Mouse (Mus musculus): ENCODE data around the gene Higd1a. TPM values are rescaled to one million over a fixed set of nuclear protein-coding genes. Genes with fewer than 3 reads are reported as not detected.

Higd1a gene
- polyA plus RNA-seq, 1 experiment from 2014 or later: 163 TPM

- H3K27me3 ChIP-seq (ENCODE audit: insufficient read depth, low read length): no peaks in the 10 kb centered on the region
- no peak overlapping the region for H3K27ac ChIP-seq (ENCODE audit: low read depth)
- WGBS: 55% methylated on average over 9 of the region's 9 CpGs
- H3K4me2 ChIP-seq: no peak overlapping the region
- H3K4me1 ChIP-seq (ENCODE audit: insufficient read depth): no peaks in the 10 kb centered on the region
- no peaks in the 10 kb centered on the region for H3K36me3 ChIP-seq (ENCODE audit: insufficient read depth)
- TF ChIP-seq CTCF (IDR thresholded peaks at IDR 0.05; ENCODE audit: low read depth): no peak
- no peak for ATAC-seq (ENCODE audit: insufficient read depth)
- no peak overlapping the region for H3K4me3 ChIP-seq (ENCODE audit: low read depth, low read length)
- DNase-seq: no peak
- no peaks in the 10 kb centered on the region for H3K9me3 ChIP-seq (ENCODE audit: low read depth, low read length)
- no peak overlapping the region for H3K9ac ChIP-seq
Measured at GRCm38 (mm10) chr9:121819073-121819770, 38.9 kb downstream of the Higd1a start.

GRCm38 (mm10) chr9:121815183-121815582 is 43.0 kb downstream of the Higd1a start:
- no peak for TF ChIP-seq CTCF (IDR thresholded peaks at IDR 0.05; ENCODE audit: low read depth)
- H3K9me3 ChIP-seq (ENCODE audit: low read depth, low read length): no peaks in the 10 kb centered on the region
- no peak overlapping the region for H3K4me3 ChIP-seq (ENCODE audit: low read depth, low read length)
- H3K27ac ChIP-seq (ENCODE audit: low read depth): no peak overlapping the region
- 53% methylated on average over 6 of the region's 6 CpGs for WGBS
- DNase-seq (no peak), ATAC-seq (ENCODE audit: insufficient read depth) (no peak)
- H3K27me3 ChIP-seq (ENCODE audit: insufficient read depth, low read length): no peaks in the 10 kb centered on the region
- peaks cover under 1% of the 10 kb centered on the region; the same call in 1 of the 2 replicates for H3K4me1 ChIP-seq (ENCODE audit: insufficient read depth)
- H3K9ac ChIP-seq: no peak overlapping the region
- H3K4me2 ChIP-seq: no peak overlapping the region
- H3K36me3 ChIP-seq (ENCODE audit: insufficient read depth): no peaks in the 10 kb centered on the region

GRCm38 (mm10) chr9:121810081-121810821 is 47.9 kb downstream of the Higd1a start:
- no peaks in the 10 kb centered on the region for H3K36me3 ChIP-seq (ENCODE audit: insufficient read depth)
- H3K9me3 ChIP-seq (ENCODE audit: low read depth, low read length): no peaks in the 10 kb centered on the region
- no peak overlapping the region for H3K4me3 ChIP-seq (ENCODE audit: low read depth, low read length)
- H3K9ac ChIP-seq: no peak overlapping the region
- ATAC-seq (ENCODE audit: insufficient read depth) (no peak), DNase-seq (no peak)
- H3K27me3 ChIP-seq (ENCODE audit: insufficient read depth, low read length): no peaks in the 10 kb centered on the region
- H3K4me1 ChIP-seq (ENCODE audit: insufficient read depth): peaks cover 3% of the 10 kb centered on the region; the same call in 1 of the 2 replicates
- no peak overlapping the region for H3K27ac ChIP-seq (ENCODE audit: low read depth)
- no peak for TF ChIP-seq CTCF (IDR thresholded peaks at IDR 0.05; ENCODE audit: low read depth)
- 0 out of 2 replicates have a peak overlapping the region, but pooled peaks have one; percentile 12 for H3K4me2 ChIP-seq
- WGBS: 31% methylated on average over 15 of the region's 15 CpGs

- 66% methylated on average over 3 of the region's 3 CpGs for WGBS
- Histone ChIP-seq H3K9ac (no peak overlapping the region), H3K4me3 (ENCODE audit: low read depth, low read length) (no peak overlapping the region), H3K4me1 (ENCODE audit: insufficient read depth) (peaks cover 3% of the 10 kb centered on the region; the same call in 1 of the 2 replicates), H3K9me3 (ENCODE audit: low read depth, low read length) (no peaks in the 10 kb centered on the region), H3K27ac (ENCODE audit: low read depth) (no peak overlapping the region), H3K27me3 (ENCODE audit: insufficient read depth, low read length) (no peaks in the 10 kb centered on the region), H3K36me3 (ENCODE audit: insufficient read depth) (no peaks in the 10 kb centered on the region), H3K4me2 (no peak overlapping the region)
- TF ChIP-seq CTCF (IDR thresholded peaks at IDR 0.05; ENCODE audit: low read depth): no peak
- DNase-seq (no peak), ATAC-seq (ENCODE audit: insufficient read depth) (no peak)
Measured at GRCm38 (mm10) chr9:121808511-121808910, 49.7 kb downstream of the Higd1a start.

- ATAC-seq (ENCODE audit: insufficient read depth) (no peak), DNase-seq (no peak)
- Histone ChIP-seq H3K9me3 (ENCODE audit: low read depth, low read length) (no peaks in the 10 kb centered on the region), H3K27me3 (ENCODE audit: insufficient read depth, low read length) (no peaks in the 10 kb centered on the region), H3K27ac (ENCODE audit: low read depth) (no peak overlapping the region), H3K36me3 (ENCODE audit: insufficient read depth) (no peaks in the 10 kb centered on the region), H3K4me2 (no peak overlapping the region), H3K9ac (no peak overlapping the region), H3K4me1 (ENCODE audit: insufficient read depth) (peaks cover 3% of the 10 kb centered on the region; the same call in 1 of the 2 replicates), H3K4me3 (ENCODE audit: low read depth, low read length) (no peak overlapping the region)
- WGBS: 51% methylated on average over 7 of the region's 7 CpGs
- TF ChIP-seq CTCF (IDR thresholded peaks at IDR 0.05; ENCODE audit: low read depth): no peak
Measured at GRCm38 (mm10) chr9:121807947-121808346, 50.2 kb downstream of the Higd1a start.

GRCm38 (mm10) chr9:121807546-121807945 is 50.6 kb downstream of the Higd1a start:
- no peak overlapping the region for H3K4me3 ChIP-seq (ENCODE audit: low read depth, low read length)
- no peak overlapping the region for H3K4me2 ChIP-seq
- no peaks in the 10 kb centered on the region for H3K36me3 ChIP-seq (ENCODE audit: insufficient read depth)
- ATAC-seq (ENCODE audit: insufficient read depth): no peak
- no peak overlapping the region for H3K27ac ChIP-seq (ENCODE audit: low read depth)
- no peaks in the 10 kb centered on the region for H3K27me3 ChIP-seq (ENCODE audit: insufficient read depth, low read length)
- 58% methylated on average over 1 of the region's 1 CpGs for WGBS
- no peak for TF ChIP-seq CTCF (IDR thresholded peaks at IDR 0.05; ENCODE audit: low read depth)
- no peak for DNase-seq
- H3K9me3 ChIP-seq (ENCODE audit: low read depth, low read length): no peaks in the 10 kb centered on the region
- H3K4me1 ChIP-seq (ENCODE audit: insufficient read depth): peaks cover 3% of the 10 kb centered on the region; the same call in 1 of the 2 replicates
- H3K9ac ChIP-seq: no peak overlapping the region

- H3K4me3 ChIP-seq (ENCODE audit: low read depth, low read length): no peak overlapping the region
- no peak for TF ChIP-seq CTCF (IDR thresholded peaks at IDR 0.05; ENCODE audit: low read depth)
- H3K27me3 ChIP-seq (ENCODE audit: insufficient read depth, low read length): no peaks in the 10 kb centered on the region
- no peaks in the 10 kb centered on the region for H3K4me1 ChIP-seq (ENCODE audit: insufficient read depth)
- no peak overlapping the region for H3K4me2 ChIP-seq
- H3K9me3 ChIP-seq (ENCODE audit: low read depth, low read length): no peaks in the 10 kb centered on the region
- ATAC-seq (ENCODE audit: insufficient read depth) (no peak), DNase-seq (no peak)
- no peaks in the 10 kb centered on the region for H3K36me3 ChIP-seq (ENCODE audit: insufficient read depth)
- 47% methylated on average over 7 of the region's 7 CpGs for WGBS
- H3K9ac ChIP-seq: no peak overlapping the region
- H3K27ac ChIP-seq (ENCODE audit: low read depth): no peak overlapping the region
Measured at GRCm38 (mm10) chr9:121802747-121803146, 55.4 kb downstream of the Higd1a start.
